ENCODE assay signal across 20 mouse cellular contexts in genomic region chr15:28113491-28113890, GRCm38 (mm10).
DNase-seq lines count a peak whose midpoint lies in the region; ATAC-seq and TF ChIP-seq lines count a peak whose summit lies in the region.
"Had no signal": no experiment of that assay in that cellular context is flagged by ENCODE, and none has a peak within 500 bp of the region (broad histone marks: within the 10 kb centered on the region; RNA-seq: fewer than 3 reads in every experiment).

No protein-coding gene starts in this region.

- 0 out of 2 replicates have a peak, but pooled peaks cover 4% of the 10 kb centered on the region for H3K4me1 ChIP-seq in kidney, embryonic 15.5 days
- H3K4me1 ChIP-seq: embryonic facial prominence, embryonic 10.5 days; embryonic facial prominence, embryonic 12.5 days had no signal

- H3K4me2 ChIP-seq in kidney, embryonic 15.5 days, result no peak overlapping the region
- H3K4me2 ChIP-seq: embryonic facial prominence, embryonic 12.5 days; forebrain, embryonic 13.5 days; forebrain, embryonic 15.5 days had no signal

- H3K27me3 ChIP-seq in kidney, embryonic 15.5 days, result no peaks in the 10 kb centered on the region
- H3K27me3 ChIP-seq: embryonic facial prominence, embryonic 12.5 days; forebrain, embryonic 15.5 days had no signal

- DNase-seq in kidney, adult 8-10 months, result peak; percentile 19 to 38
- DNase-seq in kidney, postnatal 4 days, result no peak
- DNase-seq in kidney, adult 11 months, result no peak
- DNase-seq in brain, embryonic 14.5 days (ENCODE audit: low read depth), result peak; percentile 8
- DNase-seq in kidney, postnatal 14 days, result peak; percentile 19
- DNase-seq in heart, adult 11 months, result no peak
- DNase-seq in ovary, postnatal 36 days (ENCODE audit: low spot score), result no peak
- DNase-seq: adrenal gland, adult 2 months; adrenal gland, postnatal 10 days; adrenal gland, postnatal 25 days; cerebellum, adult 11-12 months; cerebellum, adult 2 months; cerebellum, adult 9-10 months; cerebellum, postnatal 10 days; cerebellum, postnatal 25 days had no signal

- no peak for ATAC-seq in kidney, embryonic 15.5 days (replicated peaks; ENCODE audit: low FRiP score)
- ATAC-seq: forebrain, embryonic 13.5 days; forebrain, embryonic 15.5 days had no signal

- H3K36me3 ChIP-seq in kidney, embryonic 15.5 days, result no peaks in the 10 kb centered on the region
- H3K36me3 ChIP-seq: embryonic facial prominence, embryonic 10.5 days; embryonic facial prominence, embryonic 12.5 days; forebrain, embryonic 15.5 days had no signal

- no peaks in the 10 kb centered on the region for H3K9me3 ChIP-seq in kidney, embryonic 15.5 days (replicated peaks)
- H3K9me3 ChIP-seq: embryonic facial prominence, embryonic 10.5 days; embryonic facial prominence, embryonic 12.5 days; forebrain, embryonic 13.5 days; forebrain, embryonic 15.5 days had no signal

- H3K9ac ChIP-seq in kidney, embryonic 15.5 days, result no peak overlapping the region
- H3K9ac ChIP-seq: embryonic facial prominence, embryonic 12.5 days; forebrain, embryonic 13.5 days; forebrain, embryonic 15.5 days had no signal

- peak overlapping the region; percentile 57; the same call in 1 of the 2 replicates for H3K27ac ChIP-seq in kidney, embryonic 15.5 days
- H3K27ac ChIP-seq: embryonic facial prominence, embryonic 10.5 days; embryonic facial prominence, embryonic 12.5 days; forebrain, embryonic 13.5 days; forebrain, embryonic 15.5 days had no signal

- 70% methylated on average over 4 of the region's 4 CpGs for WGBS in kidney, embryonic 15.5 days

- TF ChIP-seq POLR2A in brain, embryonic 14.5 days (IDR thresholded peaks at IDR 0.05; ENCODE audit: borderline replicate concordance, extremely low read depth, insufficient read depth, insufficient read length, poor library complexity, severe bottlenecking), result no peak

- no peak overlapping the region for H3K4me3 ChIP-seq in kidney, embryonic 15.5 days (replicated peaks)
- H3K4me3 ChIP-seq: embryonic facial prominence, embryonic 10.5 days; embryonic facial prominence, embryonic 12.5 days; forebrain, embryonic 13.5 days; forebrain, embryonic 15.5 days had no signal

- TF ChIP-seq CTCF in brain, embryonic 14.5 days (IDR thresholded peaks at IDR 0.05; ENCODE audit: borderline replicate concordance, extremely low read depth, insufficient read depth, insufficient read length), result no peak

Comparison
In these comparisons a context has a peak if more than half of its experiments do, and no peak if none do; other contexts are left out.
1. DNase-seq: peak in kidney, adult 8-10 months (2 of 2), brain, embryonic 14.5 days (single experiment) and kidney, postnatal 14 days (single experiment); none in kidney, postnatal 4 days (0 of 2), kidney, adult 11 months (single experiment), heart, adult 11 months (single experiment) and ovary, postnatal 36 days (single experiment).